Mouse (Mus musculus): ENCODE results near the gene Kcna10. TPM values are rescaled to one million over a fixed set of nuclear protein-coding genes. Genes with fewer than 3 reads are reported as not detected.

Gene Kcna10
- total and polyA plus RNA-seq, 3 experiments: not detected

DNA sequence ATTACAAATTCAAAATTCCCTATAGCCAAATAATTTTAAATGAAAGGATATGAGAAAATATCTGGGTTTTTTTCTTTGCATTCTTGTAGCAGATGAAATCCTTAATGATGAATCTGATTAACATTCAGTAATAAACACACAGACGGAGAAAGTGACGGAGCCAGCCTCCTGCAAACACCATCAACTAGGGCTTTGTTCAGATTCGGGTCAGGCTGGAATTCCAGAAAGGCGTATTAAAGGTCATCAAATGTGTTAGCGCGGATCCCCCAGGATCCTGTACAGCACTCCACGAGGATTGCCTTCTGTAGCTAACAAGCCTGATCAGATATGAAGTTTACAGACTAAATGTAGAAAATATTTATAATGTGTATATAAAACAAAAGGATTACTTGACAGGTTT lies 35.7 kb upstream of the Kcna10 start:
- Histone ChIP-seq H3K9me3 (replicated peaks; ENCODE audit: insufficient read depth, low read length) (no peaks in the 10 kb centered on the region), H3K4me3 (ENCODE audit: control insufficient read depth in 1 of 2, insufficient read depth in 1 of 2, low read depth in 2 of 2, low read length in 2 of 2) (no peak overlapping the region), H3K4me1 (ENCODE audit: control insufficient read depth in 1 of 2, insufficient read depth in 2 of 2, low read length in 2 of 2) (no peaks in the 10 kb centered on the region), H3K79me2 (ENCODE audit: control insufficient read depth, insufficient read depth, low read length, poor library complexity) (no peaks in the 10 kb centered on the region), H3K27ac (ENCODE audit: control insufficient read depth, low read depth, low read length) (no peak overlapping the region), H3K27me3 (ENCODE audit: control insufficient read depth in 1 of 2, insufficient read depth in 2 of 2, low read length in 2 of 2) (no peaks in the 10 kb centered on the region), H3K9ac (ENCODE audit: control insufficient read depth, low read depth, low read length, poor library complexity, severe bottlenecking) (no peak overlapping the region), H3K36me3 (ENCODE audit: control insufficient read depth in 1 of 2, insufficient read depth in 2 of 2, low read length in 2 of 2) (no peaks in the 10 kb centered on the region)
- DNase-seq (ENCODE audit: low read depth, low spot score): no peak
- TF ChIP-seq BHLHE40 (IDR thresholded peaks at IDR 0.05; ENCODE audit: borderline replicate concordance, low read depth, low read length) (no peak), CHD2 (IDR thresholded peaks at IDR 0.05; ENCODE audit: low read length) (no peak), SMC3 (IDR thresholded peaks at IDR 0.05; ENCODE audit: low read depth, low read length) (no peak), TBP (IDR thresholded peaks at IDR 0.05; ENCODE audit: low read depth, low read length) (no peak), NELFE (IDR thresholded peaks at IDR 0.05; ENCODE audit: low read depth, low read length) (no peak), ZKSCAN1 (IDR thresholded peaks at IDR 0.05; ENCODE audit: low read depth, low read length) (no peak), MXI1 (IDR thresholded peaks at IDR 0.05; ENCODE audit: low read depth, low read length) (no peak), NRF1 (IDR thresholded peaks at IDR 0.05; ENCODE audit: insufficient read depth, low read depth, low read length, poor library complexity, severe bottlenecking) (no peak), RCOR1 (IDR thresholded peaks at IDR 0.05; ENCODE audit: low read depth, low read length) (no peak), MEF2A (IDR thresholded peaks at IDR 0.05; ENCODE audit: extremely low read depth, insufficient replicate concordance, low read depth, low read length, poor library complexity, severe bottlenecking) (no peak), GABPA (IDR thresholded peaks at IDR 0.05; ENCODE audit: low read depth, low read length) (no peak), HCFC1 (IDR thresholded peaks at IDR 0.05; ENCODE audit: low read depth, low read length) (no peak), MAX (IDR thresholded peaks at IDR 0.05; ENCODE audit: low read length) (no peak)

DNA sequence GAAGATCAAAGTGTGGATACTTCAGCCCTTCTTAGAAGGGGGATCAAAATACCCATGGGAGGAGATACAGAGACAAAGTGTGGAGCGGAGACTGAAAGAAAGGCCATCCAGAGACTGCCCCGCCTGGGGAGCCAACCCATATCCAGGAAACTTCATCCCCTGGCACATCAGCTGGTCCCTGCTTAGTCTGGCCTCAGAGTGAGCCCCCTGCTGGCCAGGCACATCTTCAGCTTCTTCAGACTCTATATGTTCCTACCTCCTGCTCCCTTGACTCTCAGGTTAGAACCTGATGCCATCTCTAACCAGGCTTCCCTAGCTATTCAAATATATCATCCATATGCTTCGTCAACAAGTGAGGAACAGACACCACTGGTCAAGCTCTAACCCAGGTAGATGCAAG lies 33.9 kb upstream of the Kcna10 start:
- TF ChIP-seq SMC3 (IDR thresholded peaks at IDR 0.05; ENCODE audit: low read depth, low read length): peak; percentile 34; the same call in 1 of the 2 replicates
- TF ChIP-seq EP300 (IDR thresholded peaks at IDR 0.05; ENCODE audit: low read depth in 1 of 2, low read length in 2 of 2): no peak
- no peak for TF ChIP-seq MXI1 (IDR thresholded peaks at IDR 0.05; ENCODE audit: low read depth, low read length)
- no peak for TF ChIP-seq USF2 (IDR thresholded peaks at IDR 0.05; ENCODE audit: borderline replicate concordance in 1 of 2, insufficient read depth in 1 of 2, low read depth in 1 of 2, low read length in 2 of 2)
- TF ChIP-seq SIN3A (IDR thresholded peaks at IDR 0.05; ENCODE audit: low read length): no peak
- no peak for TF ChIP-seq NELFE (IDR thresholded peaks at IDR 0.05; ENCODE audit: low read depth, low read length)
- peak in 2 of 3 experiments; percentile 29 to 51; a peak in 4 of 6 replicates for TF ChIP-seq CTCF (IDR thresholded peaks at IDR 0.05 in 2 of 3, conservative IDR thresholded peaks at IDR 0.05 in 1 of 3; ENCODE audit: control insufficient read depth in 1 of 3, insufficient read depth in 1 of 3, low read depth in 2 of 3, low read length in 3 of 3, poor library complexity in 1 of 3, severe bottlenecking in 1 of 3)
- no peaks in the 10 kb centered on the region for H3K4me1 ChIP-seq (ENCODE audit: control insufficient read depth in 1 of 2, insufficient read depth in 2 of 2, low read length in 2 of 2)
- H3K27ac ChIP-seq (ENCODE audit: control insufficient read depth, low read depth, low read length): no peak overlapping the region
- H3K4me3 ChIP-seq (ENCODE audit: control insufficient read depth in 1 of 2, insufficient read depth in 1 of 2, low read depth in 2 of 2, low read length in 2 of 2): no peak overlapping the region
- peak; percentile 5 for DNase-seq (ENCODE audit: low read depth, low spot score)
- H3K79me2 ChIP-seq (ENCODE audit: control insufficient read depth, insufficient read depth, low read length, poor library complexity): no peaks in the 10 kb centered on the region
- no peak overlapping the region for H3K9ac ChIP-seq (ENCODE audit: control insufficient read depth, low read depth, low read length, poor library complexity, severe bottlenecking)
- no peaks in the 10 kb centered on the region for H3K9me3 ChIP-seq (replicated peaks; ENCODE audit: insufficient read depth, low read length)
- no peaks in the 10 kb centered on the region for H3K36me3 ChIP-seq (ENCODE audit: control insufficient read depth in 1 of 2, insufficient read depth in 2 of 2, low read length in 2 of 2)
- H3K27me3 ChIP-seq (ENCODE audit: control insufficient read depth in 1 of 2, insufficient read depth in 2 of 2, low read length in 2 of 2): no peaks in the 10 kb centered on the region
